Mouse (Mus musculus) erythroblast, embryonic 14.5 days (primary cell): Measurements from ENCODE around the gene Map3k7cl. TPM values are rescaled to one million over a fixed set of nuclear protein-coding genes. Genes with fewer than 3 reads are reported as not detected.

Experiments
- H3K27me3 ChIP-seq: 2 replicates; pipeline ENCODE4 v1.6.1; 2012; ENCODE audit warnings: inconsistent platforms; ENCODE audit not compliant: control insufficient read depth
- H3K36me3 ChIP-seq: 2 replicates; pipeline ENCODE4 v1.6.1; 2012; ENCODE audit warnings: mild to moderate bottlenecking, inconsistent platforms; ENCODE audit not compliant: control insufficient read depth
- H3K4me1 ChIP-seq: 2 replicates; pipeline ENCODE4 v1.6.1; 2012; ENCODE audit warnings: inconsistent platforms; ENCODE audit not compliant: control insufficient read depth
- H3K4me3 ChIP-seq: replicated peaks from 2 replicates; pipeline ENCODE3; 2012; ENCODE audit warnings: moderate library complexity, mild to moderate bottlenecking, inconsistent platforms
- H3K9me3 ChIP-seq: 2 replicates; pipeline ENCODE4 v1.6.1; 2012; ENCODE audit warnings: low read length, inconsistent platforms, mixed read lengths; ENCODE audit not compliant: control insufficient read depth
- GATA1 ChIP-seq: IDR thresholded peaks from 2 replicates; pipeline ENCODE4 v1.6.1; 2012; ENCODE audit warnings: low read length, inconsistent platforms, mixed read lengths
- TAL1 ChIP-seq: IDR thresholded peaks from 3 replicates; pipeline ENCODE4 v1.6.1; 2012; ENCODE audit warnings: low read length, inconsistent platforms, mixed read lengths
- polyA plus RNA-seq: library from polyadenylated mRNA; stranded (reverse); fragments of >175 nt; gene quantifications from 2 replicates; pipeline ENCODE4 v1.2.3, GENCODE M21; 2012

The Map3k7cl gene
- polyA plus RNA-seq, 1 experiment = not detected

DNA sequence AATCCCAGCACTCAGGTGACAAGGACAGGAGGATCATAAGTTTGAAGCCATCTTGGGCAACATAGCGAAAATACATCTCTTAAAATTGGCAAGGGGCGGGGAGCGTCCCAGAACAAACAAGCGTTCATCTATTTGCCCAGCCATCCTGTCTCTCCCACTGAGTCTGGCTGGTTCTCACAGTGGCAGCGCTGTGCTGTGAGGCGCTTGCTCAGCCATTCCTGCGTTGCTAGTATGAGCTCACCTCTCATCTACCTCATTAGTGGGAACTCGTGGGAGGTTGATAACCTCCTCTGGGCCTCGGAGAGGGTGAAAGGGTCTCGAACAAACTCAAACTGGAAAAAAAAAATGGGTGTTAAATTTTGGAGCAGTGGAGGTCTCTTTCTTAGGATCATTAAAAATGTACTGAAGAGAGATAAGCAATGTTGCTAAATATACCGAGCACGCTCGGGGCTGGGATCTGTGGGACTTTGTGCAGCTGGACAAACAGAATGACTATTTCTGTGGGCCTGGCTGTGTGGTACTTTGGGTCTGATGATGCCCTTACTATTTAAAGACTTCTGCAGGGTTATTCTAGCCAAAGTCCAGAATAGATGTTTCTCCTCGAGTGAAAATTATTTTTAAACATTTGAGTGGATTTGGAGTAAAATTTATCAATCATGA lies 91.1 kb downstream of the Map3k7cl start:
- Histone ChIP-seq H3K4me3 (no peak overlapping the region), H3K4me1 (no peaks in the 10 kb centered on the region), H3K36me3 (no peaks in the 10 kb centered on the region), H3K9me3 (no peaks in the 10 kb centered on the region), H3K27me3 (no peaks in the 10 kb centered on the region)
- no peak for TF ChIP-seq TAL1
- no peak for TF ChIP-seq GATA1

Other genes starting within 250 kb of the Map3k7cl start
- gene N6amt1, start 199.1 kb upstream of the Map3k7cl start, polyA plus RNA-seq = 0.06 and 0.19 TPM in 2 replicates
- gene Ltn1, start 120.7 kb upstream of the Map3k7cl start, polyA plus RNA-seq = 0.04 and 0.07 TPM in 2 replicates
- 0.11 TPM in 1 of 2 replicates, not detected in the other for gene Rwdd2b, start 112.8 kb upstream of the Map3k7cl start, polyA plus RNA-seq
- 0.49 and 1.1 TPM in 2 replicates for gene Usp16, start 98.6 kb upstream of the Map3k7cl start, polyA plus RNA-seq
- 3.5 and 5.3 TPM in 2 replicates for gene Cct8, start 57.5 kb upstream of the Map3k7cl start, polyA plus RNA-seq
- gene Bach1, start 145.6 kb downstream of the Map3k7cl start, polyA plus RNA-seq = 0.73 and 0.85 TPM in 2 replicates